Mouse (Mus musculus): Measurements from ENCODE around the gene Trabd2b.

DNA sequence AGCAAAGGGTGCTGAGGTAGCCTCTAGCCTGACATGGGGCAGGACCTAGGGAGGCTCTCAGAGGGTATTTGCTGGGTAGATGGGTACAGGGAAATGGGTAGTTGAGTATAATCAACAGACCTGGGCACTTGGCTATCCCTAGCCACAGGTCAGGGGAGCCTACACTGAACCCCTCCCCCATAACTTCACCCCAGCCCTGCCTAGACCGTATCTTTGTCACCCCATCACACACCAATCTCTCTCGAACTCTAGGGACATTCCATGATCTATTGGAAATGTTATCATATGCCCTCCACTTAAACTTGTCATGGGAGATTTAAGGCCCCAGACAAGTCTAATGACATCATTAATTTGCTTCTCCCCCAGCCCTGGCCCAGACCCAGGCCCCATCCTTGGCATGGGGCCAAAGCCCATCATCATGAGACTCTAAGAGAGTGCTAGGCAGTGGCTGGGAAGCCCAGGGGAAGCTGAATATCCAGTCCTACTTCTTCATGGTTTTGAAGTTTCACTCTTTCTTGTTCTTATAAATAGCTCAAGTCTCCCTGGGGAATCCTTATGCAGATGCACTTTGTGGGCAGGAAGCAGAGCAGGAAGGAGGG, 177.1 kb downstream of the Trabd2b start:
- TF ChIP-seq CTCF (IDR thresholded peaks at IDR 0.05; ENCODE audit: extremely low read depth, insufficient read depth, low read length) (no peak), POLR2A (IDR thresholded peaks at IDR 0.05; ENCODE audit: extremely low read depth, insufficient read depth, low read length) (no peak)

All from cortical plate, adult 2 months (tissue).